Mouse (Mus musculus) limb, embryonic 12.5 days (tissue): ENCODE measurements around the gene Aplf. TPM values are rescaled to one million over a fixed set of nuclear protein-coding genes. Genes with fewer than 3 reads are reported as not detected.

ENCODE experiments used
- ATAC-seq: fragments of 200-750 bp; cut with Nextera tagmentation; 2 replicates; pipeline ENCODE4 v1.8.0; 2017; ENCODE audit warnings: low read depth, moderate TSS enrichment; ENCODE audit not compliant: insufficient number of reproducible peaks, insufficient read depth, low FRiP score, low TSS enrichment
- H3K27ac ChIP-seq: fragments of 300-500 bp; sonication (generic); 2 replicates; pipeline ENCODE4 v1.5.1; 2016; ENCODE audit warnings: mild to moderate bottlenecking, moderate library complexity
- H3K27me3 ChIP-seq: fragments of 300-500 bp; sonication (generic); 2 replicates; pipeline ENCODE4 v1.6.1; 2016; ENCODE audit warnings: mild to moderate bottlenecking, moderate library complexity
- H3K36me3 ChIP-seq: fragments of 300-500 bp; sonication (generic); 2 replicates; pipeline ENCODE4 v1.6.1; 2016; ENCODE audit warnings: mild to moderate bottlenecking, moderate library complexity
- H3K4me1 ChIP-seq: fragments of 300-500 bp; sonication (generic); replicated peaks from 2 replicates; pipeline ENCODE4 v1.6.1; 2016
- H3K4me2 ChIP-seq: fragments of 300-500 bp; sonication (generic); 2 replicates; pipeline ENCODE4 v1.6.1; 2016; ENCODE audit warnings: mild to moderate bottlenecking, moderate library complexity
- H3K4me3 ChIP-seq: fragments of 300-500 bp; sonication (generic); replicated peaks from 2 replicates; pipeline ENCODE4 v1.5.1; 2016; ENCODE audit warnings: mild to moderate bottlenecking
- H3K9ac ChIP-seq: fragments of 300-500 bp; sonication (generic); replicated peaks from 2 replicates; pipeline ENCODE4 v1.6.1; 2016; ENCODE audit warnings: mild to moderate bottlenecking, moderate library complexity
- H3K9me3 ChIP-seq: fragments of 300-500 bp; sonication (generic); 2 replicates; pipeline ENCODE4 v1.6.1; 2016; ENCODE audit warnings: mild to moderate bottlenecking, moderate library complexity
- WGBS: fragments of 180-500 bp; shearing (Covaris S2); methylation state at CpG from one replicate; pipeline ENCODE4 v1.1.7; 2016; 5-methylcytosine and 5-hydroxymethylcytosine counted together
- polyA plus RNA-seq: library from polyadenylated mRNA; unstranded; fragments of >200 nt; fragmentation: Nextera tagmentation; extraction: Ambion mirVana; gene quantifications from 2 replicates; pipeline ENCODE4 v1.2.1, GENCODE M21; 2016

Aplf gene
- polyA plus RNA-seq, 1 experiment from 2014 or later: 13.0 TPM

- H3K27ac ChIP-seq: no peak overlapping the region
- no peaks in the 10 kb centered on the region for H3K9me3 ChIP-seq
- peak; percentile 32; the same call in 1 of the 2 replicates for ATAC-seq
- H3K36me3 ChIP-seq: no peaks in the 10 kb centered on the region
- peak overlapping the region; percentile 54 for H3K4me3 ChIP-seq
- H3K9ac ChIP-seq: peak overlapping the region; percentile 34
- peak overlapping the region; percentile 90 for H3K4me2 ChIP-seq
- WGBS: 15% methylated on average over 12 of the region's 12 CpGs
- H3K27me3 ChIP-seq: peaks cover 31% of the 10 kb centered on the region
- peaks cover 13% of the 10 kb centered on the region for H3K4me1 ChIP-seq
These were observed 82.1 kb downstream of the Aplf start for GRCm38 (mm10) chr6:87589718-87590393.

- no peak for ATAC-seq
- 88% methylated on average over 7 of the region's 7 CpGs for WGBS
- no peak overlapping the region for H3K4me3 ChIP-seq
- no peak overlapping the region for H3K9ac ChIP-seq
- H3K27me3 ChIP-seq: peaks cover 10% of the 10 kb centered on the region; the same call in 1 of the 2 replicates
- no peaks in the 10 kb centered on the region for H3K9me3 ChIP-seq
- H3K27ac ChIP-seq: no peak overlapping the region
- H3K4me1 ChIP-seq: peaks cover 5% of the 10 kb centered on the region; the same call in 1 of the 2 replicates
- no peak overlapping the region for H3K4me2 ChIP-seq
- no peaks in the 10 kb centered on the region for H3K36me3 ChIP-seq
These were observed 88.0 kb downstream of the Aplf start for GRCm38 (mm10) chr6:87583991-87584390.

- Histone ChIP-seq H3K4me1 (peaks cover 5% of the 10 kb centered on the region; the same call in 1 of the 2 replicates), H3K4me2 (no peak overlapping the region), H3K4me3 (no peak overlapping the region), H3K27me3 (0 out of 2 replicates have a peak, but pooled peaks cover 2% of the 10 kb centered on the region), H3K36me3 (no peaks in the 10 kb centered on the region), H3K27ac (no peak overlapping the region), H3K9ac (no peak overlapping the region), H3K9me3 (no peaks in the 10 kb centered on the region)
- 76% methylated on average over 1 of the region's 1 CpGs for WGBS
- no peak for ATAC-seq
These were observed 88.8 kb downstream of the Aplf start for GRCm38 (mm10) chr6:87583183-87583611.

DNA sequence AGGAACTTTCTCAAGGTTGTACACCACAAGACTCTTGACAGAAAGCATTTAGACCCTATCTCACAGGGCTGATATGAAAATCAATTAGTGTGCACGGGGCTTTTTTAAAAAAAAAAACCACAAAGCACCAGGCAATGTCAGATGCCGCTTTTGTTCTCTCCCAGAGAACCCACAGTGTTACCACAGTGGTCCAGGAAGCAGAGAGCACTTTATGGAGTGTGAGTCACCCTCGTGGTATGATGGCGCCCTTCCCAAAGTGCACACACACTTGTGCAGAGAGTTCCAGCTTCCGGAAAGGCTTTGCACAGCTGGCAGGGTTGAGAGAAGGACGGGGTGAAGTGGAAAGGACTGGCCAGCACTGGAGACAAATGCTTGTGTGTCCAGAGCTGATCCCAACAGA is 89.5 kb downstream of the Aplf start:
- 73% methylated on average over 6 of the region's 6 CpGs for WGBS
- Histone ChIP-seq H3K4me2 (no peak overlapping the region), H3K9me3 (no peaks in the 10 kb centered on the region), H3K4me1 (peaks cover 5% of the 10 kb centered on the region; the same call in 1 of the 2 replicates), H3K36me3 (no peaks in the 10 kb centered on the region), H3K27ac (no peak overlapping the region), H3K27me3 (no peaks in the 10 kb centered on the region), H3K9ac (no peak overlapping the region), H3K4me3 (no peak overlapping the region)
- no peak for ATAC-seq

DNA sequence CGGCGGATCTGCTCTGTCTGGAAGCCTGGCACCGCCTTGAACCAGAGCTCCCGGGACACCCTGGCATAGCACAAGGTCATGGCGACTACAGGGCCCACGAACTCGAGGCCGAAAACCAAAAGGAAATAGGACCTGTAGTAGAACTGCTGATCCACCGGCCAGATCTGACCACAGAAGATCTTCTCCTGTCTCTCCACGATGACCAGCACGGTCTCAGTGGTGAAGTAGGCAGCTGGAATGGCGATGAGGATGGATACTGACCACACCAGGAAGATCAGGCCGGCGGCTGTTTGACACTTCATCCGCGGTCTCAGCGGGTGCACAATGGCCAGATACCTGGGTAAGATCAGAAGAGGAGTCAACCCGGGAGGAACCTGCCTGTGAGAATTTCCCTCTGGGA is 90.4 kb downstream of the Aplf start:
- Histone ChIP-seq H3K4me1 (peaks cover 7% of the 10 kb centered on the region; the same call in 1 of the 2 replicates), H3K9me3 (no peaks in the 10 kb centered on the region), H3K4me2 (no peak overlapping the region), H3K27me3 (no peaks in the 10 kb centered on the region), H3K27ac (no peak overlapping the region), H3K4me3 (no peak overlapping the region), H3K36me3 (no peaks in the 10 kb centered on the region), H3K9ac (no peak overlapping the region)
- no peak for ATAC-seq
- 92% methylated on average over 18 of the region's 18 CpGs for WGBS

- ATAC-seq: no peak
- 87% methylated on average over 15 of the region's 15 CpGs for WGBS
These were observed 90.9 kb downstream of the Aplf start for GRCm38 (mm10) chr6:87581071-87581470.

More at GRCm38 (mm10) chr6:87581071-87581470, 90.9 kb downstream of the Aplf start:
- Histone ChIP-seq H3K27ac (no peak overlapping the region), H3K27me3 (no peaks in the 10 kb centered on the region), H3K4me3 (no peak overlapping the region), H3K4me1 (peaks cover 9% of the 10 kb centered on the region; the same call in 1 of the 2 replicates), H3K9me3 (no peaks in the 10 kb centered on the region), H3K36me3 (no peaks in the 10 kb centered on the region), H3K4me2 (no peak overlapping the region), H3K9ac (no peak overlapping the region)

Other genes with a start within 250 kb of the Aplf start
- not detected in 2 replicates for gene Bmp10, start 243.2 kb downstream of the Aplf start, polyA plus RNA-seq
- 2.8 and 4.0 TPM in 2 replicates for gene Arhgap25, start 138.9 kb downstream of the Aplf start, polyA plus RNA-seq
- gene Prokr1, start 81.5 kb downstream of the Aplf start, polyA plus RNA-seq: 1.7 TPM in 2 replicates
- 0.36 and 0.38 TPM in 2 replicates for gene Efcc1, start 58.7 kb upstream of the Aplf start, polyA plus RNA-seq
- gene Gp9, start 105.9 kb upstream of the Aplf start, polyA plus RNA-seq: 2.7 and 3.3 TPM in 2 replicates
- gene Rab43, start 140.0 kb upstream of the Aplf start, polyA plus RNA-seq: 8.8 and 10.0 TPM in 2 replicates
- gene Gm45140, start 163.6 kb upstream of the Aplf start, polyA plus RNA-seq: 4.6 and 4.7 TPM in 2 replicates
- 62.2 and 67.4 TPM in 2 replicates for gene Isy1, start 166.6 kb upstream of the Aplf start, polyA plus RNA-seq
- 1,117 and 1,149 TPM in 2 replicates for gene Cnbp, start 178.9 kb upstream of the Aplf start, polyA plus RNA-seq
- gene Copg1, start 215.6 kb upstream of the Aplf start, polyA plus RNA-seq: 169 and 178 TPM in 2 replicates
- 71.9 and 72.1 TPM in 2 replicates for gene Hmces, start 241.7 kb upstream of the Aplf start, polyA plus RNA-seq